Mouse (Mus musculus) kidney, adult 2 months (tissue): ENCODE data around the gene Rdh5. TPM values are rescaled to one million over a fixed set of nuclear protein-coding genes. Genes with fewer than 3 reads are reported as not detected.

Experiments
- DNase-seq: peaks from one replicate; pipeline ENCODE4 v3.0.0; 2021
- H3K27ac ChIP-seq: fragments of 200-500 bp; 2 replicates; pipeline ENCODE4 v1.5.1; 2012; ENCODE audit warnings: low read depth, low read length, control low read depth, inconsistent platforms; ENCODE audit not compliant: insufficient read depth
- H3K27me3 ChIP-seq: fragments of 200-500 bp; replicated peaks from 2 replicates; pipeline ENCODE4 v1.6.1; 2012; ENCODE audit warnings: mild to moderate bottlenecking, moderate library complexity, low read length, inconsistent platforms; ENCODE audit not compliant: control insufficient read depth, insufficient read depth
- H3K36me3 ChIP-seq: fragments of 200-500 bp; 2 replicates; pipeline ENCODE4 v1.6.1; 2012; ENCODE audit warnings: mild to moderate bottlenecking, moderate library complexity, low read length, inconsistent platforms; ENCODE audit not compliant: control insufficient read depth, insufficient read depth
- H3K4me1 ChIP-seq: fragments of 200-500 bp; 2 replicates; pipeline ENCODE4 v1.6.1; 2011; ENCODE audit warnings: low read length; ENCODE audit not compliant: control insufficient read depth, insufficient read depth
- H3K4me3 ChIP-seq: fragments of 200-500 bp; 2 replicates; pipeline ENCODE4 v1.5.1; 2011; ENCODE audit warnings: mild to moderate bottlenecking, low read depth, low read length, control low read depth; ENCODE audit not compliant: insufficient read depth
- CTCF ChIP-seq: fragments of 200-500 bp; conservative IDR thresholded peaks from 2 replicates; pipeline ENCODE4 v1.5.1; 2011; ENCODE audit warnings: low read depth, mild to moderate bottlenecking, control low read depth, low read length, moderate library complexity, mixed read lengths; ENCODE audit not compliant: insufficient read depth, insufficient read length
- POLR2A ChIP-seq: fragments of 200-500 bp; IDR thresholded peaks from one replicate; pipeline ENCODE4 v1.6.1; 2011; ENCODE audit warnings: low read depth, low read length, control low read depth
- WGBS: fragments of 180-500 bp; shearing (Covaris S2); methylation state at CpG from one replicate; pipeline ENCODE4 v1.1.7; 2018; 5-methylcytosine and 5-hydroxymethylcytosine counted together
- polyA plus RNA-seq: library from polyadenylated mRNA; depleted of rRNA; stranded (reverse); fragments of >200 nt; gene quantifications from 2 replicates; pipeline ENCODE4 v1.2.3, GENCODE M21; 2012

The Rdh5 gene
- polyA plus RNA-seq, 1 experiment, result 38.9 TPM

DNA sequence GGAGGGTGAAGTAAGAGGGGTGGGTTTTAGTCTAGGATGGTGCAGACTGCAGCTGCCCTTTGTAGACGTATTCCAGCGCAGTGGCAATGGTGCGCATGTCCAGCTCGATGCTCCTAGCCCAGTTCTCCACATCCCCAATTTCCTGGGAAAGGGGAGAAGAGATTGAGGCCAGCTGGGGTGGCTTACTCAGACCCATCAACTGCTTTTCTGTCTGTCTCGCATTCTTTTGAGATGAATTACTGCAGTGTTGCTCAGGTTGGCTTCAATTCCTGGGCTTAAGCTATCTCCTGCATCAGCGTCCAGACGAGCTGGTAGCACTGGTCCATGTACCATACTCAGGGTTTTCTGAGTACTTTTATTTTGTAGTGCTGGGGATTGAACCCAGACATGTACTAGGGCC, 2.7 kb downstream of the Rdh5 start:
- Histone ChIP-seq H3K36me3 (no peaks in the 10 kb centered on the region), H3K4me1 (peaks cover 45% of the 10 kb centered on the region), H3K4me3 (no peak overlapping the region), H3K27me3 (no peaks in the 10 kb centered on the region), H3K27ac (peak overlapping the region; percentile 47)
- no peak for TF ChIP-seq POLR2A
- TF ChIP-seq CTCF, result no peak
- no peak for DNase-seq
- WGBS, result 69% methylated on average over 7 of the region's 7 CpGs

DNA sequence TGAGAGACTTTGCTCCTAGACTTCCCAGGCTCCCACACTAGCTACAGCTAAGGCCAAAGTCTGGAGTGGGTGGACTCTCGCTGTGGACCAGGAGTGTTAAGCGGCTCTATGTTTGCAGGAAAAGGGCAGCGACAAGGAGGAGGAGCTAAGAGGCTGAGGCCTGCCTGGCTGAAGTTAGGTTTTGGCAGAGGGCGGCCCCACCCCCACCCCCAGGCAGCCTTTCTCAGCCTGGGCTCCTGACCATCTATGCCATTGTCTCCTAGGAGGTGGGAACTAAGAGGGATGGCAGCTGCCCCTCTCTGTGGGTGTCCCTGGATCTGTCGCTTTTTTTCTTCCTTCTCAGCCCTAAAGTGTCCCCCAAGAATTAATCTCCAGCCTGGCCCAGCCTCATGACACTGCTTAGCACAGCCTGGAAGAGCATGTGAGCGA, 3.5 kb downstream of the Rdh5 start:
- H3K27ac ChIP-seq, result peak overlapping the region; percentile 47
- TF ChIP-seq POLR2A, result no peak
- no peak for TF ChIP-seq CTCF
- no peaks in the 10 kb centered on the region for H3K36me3 ChIP-seq

DNA sequence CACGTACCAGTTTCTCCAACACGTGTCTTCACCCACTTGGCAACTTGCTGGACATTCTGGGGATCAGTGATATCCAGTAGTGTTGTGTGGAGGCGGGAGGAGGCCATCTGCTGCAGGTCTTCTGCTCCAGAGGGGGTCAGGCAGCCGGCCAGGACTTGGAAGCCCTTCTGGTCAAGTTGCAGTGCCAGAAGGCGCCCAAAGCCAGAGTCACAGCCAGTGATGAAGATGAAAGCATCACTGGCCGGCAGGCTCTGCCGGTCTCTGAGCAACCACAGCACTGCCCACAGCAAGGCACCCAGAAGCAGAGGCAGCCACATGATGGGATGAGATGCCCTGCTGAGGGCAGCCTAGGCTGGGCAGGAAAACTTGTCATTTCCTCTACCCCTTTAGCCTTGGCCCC, 4.4 kb downstream of the Rdh5 start:
- TF ChIP-seq POLR2A (no peak), CTCF (no peak)
- 35% methylated on average over 7 of the region's 7 CpGs for WGBS
- H3K4me3 ChIP-seq, result no peak overlapping the region
- H3K4me1 ChIP-seq, result peaks cover 45% of the 10 kb centered on the region
- H3K36me3 ChIP-seq, result peaks cover 4% of the 10 kb centered on the region; the same call in 1 of the 2 replicates
- H3K27ac ChIP-seq, result peak overlapping the region; percentile 32
- DNase-seq, result peak; percentile 75
- no peaks in the 10 kb centered on the region for H3K27me3 ChIP-seq

More for the DNA sequence above, 3.5 kb downstream of the Rdh5 start:
- H3K27me3 ChIP-seq, result no peaks in the 10 kb centered on the region
- no peak overlapping the region for H3K4me3 ChIP-seq
- 25% methylated on average over 6 of the region's 6 CpGs for WGBS
- peak; percentile 94 for DNase-seq
- H3K4me1 ChIP-seq, result peaks cover 44% of the 10 kb centered on the region

DNA sequence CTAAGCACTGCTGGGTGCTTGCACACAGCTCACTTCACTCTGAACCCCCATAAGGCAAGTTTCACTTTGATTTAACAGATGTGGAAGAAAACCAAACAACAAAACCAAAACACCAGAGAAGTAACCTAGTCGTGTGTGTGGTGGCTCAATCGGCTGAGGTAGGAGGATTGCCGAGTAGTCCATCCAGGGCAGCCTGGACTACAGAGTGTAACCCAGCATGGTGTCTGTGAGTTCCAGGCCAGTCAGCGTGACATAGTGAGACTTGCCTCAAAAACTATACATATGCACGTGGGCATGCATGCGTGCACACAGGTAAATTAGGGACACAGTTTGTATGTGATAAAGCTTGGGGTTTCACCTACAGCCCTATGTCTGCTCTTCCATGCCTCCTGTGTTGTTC, 5.3 kb downstream of the Rdh5 start:
- no peak for DNase-seq
- TF ChIP-seq POLR2A (no peak), CTCF (no peak)
- Histone ChIP-seq H3K27me3 (no peaks in the 10 kb centered on the region), H3K27ac (no peak overlapping the region), H3K36me3 (peaks cover 4% of the 10 kb centered on the region; the same call in 1 of the 2 replicates), H3K4me1 (peaks cover 49% of the 10 kb centered on the region), H3K4me3 (no peak overlapping the region)
- WGBS, result 79% methylated on average over 6 of the region's 6 CpGs

DNA sequence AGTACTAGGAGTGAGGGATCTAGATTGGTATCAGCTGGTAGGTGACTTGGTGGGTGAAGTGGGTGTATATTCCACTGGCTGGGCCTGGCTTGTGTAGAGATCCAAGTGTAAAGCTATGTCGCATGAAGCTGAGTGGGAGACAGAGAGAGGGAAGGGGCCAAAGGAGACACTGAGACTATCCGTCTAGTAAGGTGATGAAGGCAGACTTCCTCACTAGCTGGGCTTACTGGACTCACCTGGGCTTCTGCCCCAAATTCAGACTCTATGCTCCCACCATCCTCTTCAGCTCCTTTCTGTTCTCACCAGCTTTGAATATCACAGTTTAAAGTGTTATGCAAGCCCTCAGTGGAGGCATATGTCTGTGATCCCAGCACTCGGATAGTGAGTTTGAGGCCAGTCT, 6.0 kb downstream of the Rdh5 start:
- Histone ChIP-seq H3K27me3 (no peaks in the 10 kb centered on the region), H3K36me3 (peaks cover 4% of the 10 kb centered on the region; the same call in 1 of the 2 replicates), H3K27ac (no peak overlapping the region), H3K4me3 (no peak overlapping the region), H3K4me1 (peaks cover 42% of the 10 kb centered on the region)
- 81% methylated on average over 3 of the region's 3 CpGs for WGBS
- no peak for DNase-seq
- TF ChIP-seq CTCF (no peak), POLR2A (no peak)

DNA sequence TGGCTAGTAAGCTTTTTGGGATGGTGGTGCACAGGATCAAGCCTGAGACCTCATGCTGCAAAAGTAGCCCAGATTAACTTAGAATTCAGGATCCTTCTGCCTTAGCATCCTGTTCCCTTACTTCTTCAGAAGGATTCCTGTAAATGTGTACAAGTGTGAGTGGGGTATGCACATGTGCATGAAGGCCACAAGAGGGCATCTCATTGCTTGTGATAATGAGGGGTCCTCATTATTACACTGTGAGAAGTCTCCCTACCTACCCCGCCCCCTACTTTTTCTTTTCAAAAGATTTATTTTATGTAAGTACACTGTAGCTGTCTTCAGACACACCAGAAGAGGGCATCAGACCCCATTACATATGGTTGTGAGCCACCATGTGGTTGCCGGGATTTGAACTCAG, 7.1 kb downstream of the Rdh5 start:
- no peak for DNase-seq
- WGBS, result 90% methylated on average over 2 of the region's 2 CpGs
- no peak overlapping the region for H3K4me3 ChIP-seq
- TF ChIP-seq POLR2A (no peak), CTCF (0 out of 2 replicates have a peak, but pooled peaks have one; percentile 1)
- peaks cover 4% of the 10 kb centered on the region; the same call in 1 of the 2 replicates for H3K36me3 ChIP-seq
- no peak overlapping the region for H3K27ac ChIP-seq
- peaks cover 32% of the 10 kb centered on the region for H3K4me1 ChIP-seq
- H3K27me3 ChIP-seq, result no peaks in the 10 kb centered on the region

DNA sequence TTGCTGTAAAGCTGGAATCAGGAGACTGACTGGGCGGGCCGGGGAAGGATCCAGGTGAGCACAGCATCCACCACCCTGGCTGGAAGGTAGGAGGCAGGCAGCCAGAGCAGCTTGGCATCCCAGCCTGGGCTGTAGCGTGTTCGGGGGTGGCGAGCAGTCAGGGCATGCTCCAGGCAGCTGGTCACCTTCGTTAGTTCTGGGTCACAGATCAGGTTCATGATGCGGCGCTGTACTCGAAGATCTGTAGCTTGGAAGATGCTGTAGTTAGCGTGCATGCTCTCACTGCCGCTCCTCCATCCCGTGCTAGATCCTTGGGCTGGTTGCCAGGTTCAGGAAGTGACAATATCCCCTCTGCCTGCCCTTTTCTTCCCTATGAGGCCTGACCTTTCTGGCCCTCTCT, 9.0 kb downstream of the Rdh5 start:
- no peaks in the 10 kb centered on the region for H3K27me3 ChIP-seq
- TF ChIP-seq POLR2A (peak; percentile 18), CTCF (no peak)
- 33% methylated on average over 12 of the region's 12 CpGs for WGBS

More for the DNA sequence above, 9.0 kb downstream of the Rdh5 start:
- Histone ChIP-seq H3K4me1 (peaks cover 21% of the 10 kb centered on the region; the same call in 1 of the 2 replicates), H3K4me3 (no peak overlapping the region), H3K27ac (no peak overlapping the region), H3K36me3 (peaks cover 4% of the 10 kb centered on the region; the same call in 1 of the 2 replicates)
- peak; percentile 61 for DNase-seq
